Mouse (Mus musculus): Measurements from ENCODE around the gene Hunk. TPM values are rescaled to one million over a fixed set of nuclear protein-coding genes. Genes with fewer than 3 reads are reported as not detected.

Hunk gene
- total RNA-seq, 4 experiments from 2014 or later: 0.16 to 0.34 (median 0.22) TPM

Other genes with a start within 250 kb of the Hunk start
- 10 to 100 TPM in 2 of 4 experiments, 1 to 10 TPM in 2; 2.9 to 14.0 (median 7.2) TPM for gene Tiam1, start 242.2 kb upstream of the Hunk start, total RNA-seq (2022)
- gene Sod1, start 165.3 kb upstream of the Hunk start, total RNA-seq (2022): 100 to 1,000 TPM; 295 to 338 (median 309) TPM
- gene Scaf4, start 101.5 kb upstream of the Hunk start, total RNA-seq (2022): 10 to 100 TPM; 13.5 to 18.9 (median 15.9) TPM